Mouse (Mus musculus): ENCODE measurements around the gene Fxyd3.

- no peak for TF ChIP-seq CTCF (IDR thresholded peaks at IDR 0.05; ENCODE audit: low read depth, low read length)
- TF ChIP-seq POLR2A (IDR thresholded peaks at IDR 0.05; ENCODE audit: extremely low read depth, insufficient read depth, low read length) = no peak
These were observed 40.2 kb upstream of the Fxyd3 start for GRCm38 (mm10) chr7:31116721-31117145.

Measured in liver, adult 2 months (tissue).